Mouse (Mus musculus): ENCODE data around the gene Slc25a51.
A peak's percentile ranks its signal among the peaks of the same experiment; 100 is the strongest.

DNA sequence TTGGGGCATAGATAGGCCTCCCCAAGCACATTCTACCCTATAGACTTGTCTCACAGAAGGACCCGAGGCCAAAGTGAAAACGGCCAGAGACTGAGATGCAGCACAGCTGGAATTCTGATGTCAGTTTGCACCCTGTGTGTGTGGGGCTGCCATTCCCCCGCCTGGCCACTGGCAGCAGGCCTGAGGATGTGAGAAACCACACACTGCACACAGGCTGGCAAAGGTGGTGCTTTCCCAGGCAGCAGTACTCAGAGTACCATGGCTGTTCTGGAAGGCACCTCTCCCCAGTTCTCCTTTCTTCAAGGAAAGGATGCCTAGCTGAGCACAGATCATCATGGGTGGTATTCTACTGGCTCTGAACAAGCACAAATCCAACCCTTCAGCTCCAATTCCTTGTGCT, 33.7 kb upstream of the Slc25a51 start:
- no peak for TF ChIP-seq POLR2A (IDR thresholded peaks at IDR 0.05; ENCODE audit: insufficient read length, low read depth)
- TF ChIP-seq TCF12 (IDR thresholded peaks at IDR 0.05; ENCODE audit: insufficient read depth, poor library complexity, severe bottlenecking) = no peak
- TF ChIP-seq MYOD1 (IDR thresholded peaks at IDR 0.05; ENCODE audit: control insufficient read depth in 1 of 3, insufficient read length in 2 of 3, low read depth in 2 of 3) = peak in 2 of 3 experiments; percentile 0 to 50
- no peak for TF ChIP-seq USF1 (IDR thresholded peaks at IDR 0.05; ENCODE audit: low read depth)
- no peak for TF ChIP-seq MAX (IDR thresholded peaks at IDR 0.05; ENCODE audit: low read depth)
- no peak for TF ChIP-seq E2F4 (IDR thresholded peaks at IDR 0.05; ENCODE audit: insufficient read depth)
